In genomic region chr16:94839398-94839797, GRCm38 (mm10) we compare ENCODE assay signal across 27 mouse cellular contexts.
DNase-seq lines count a peak whose midpoint lies in the region; ATAC-seq and TF ChIP-seq lines count a peak whose summit lies in the region.
"Had no signal": no experiment of that assay in that cellular context is flagged by ENCODE, and none has a peak within 500 bp of the region (broad histone marks: within the 10 kb centered on the region; RNA-seq: fewer than 3 reads in every experiment).

No protein-coding gene starts in this region.

- TF ChIP-seq CTCF in lung, postnatal 0 days (IDR thresholded peaks at IDR 0.05) = no peak
- no peak for TF ChIP-seq CTCF in brain, embryonic 14.5 days (IDR thresholded peaks at IDR 0.05; ENCODE audit: borderline replicate concordance, extremely low read depth, insufficient read depth, insufficient read length)

- no peak for TF ChIP-seq POLR2A in brain, embryonic 14.5 days (IDR thresholded peaks at IDR 0.05; ENCODE audit: borderline replicate concordance, extremely low read depth, insufficient read depth, insufficient read length, poor library complexity, severe bottlenecking)

- H3K27me3 ChIP-seq in heart, embryonic 15.5 days = no peaks in the 10 kb centered on the region
- no peaks in the 10 kb centered on the region for H3K27me3 ChIP-seq in lung, embryonic 15.5 days
- no peaks in the 10 kb centered on the region for H3K27me3 ChIP-seq in lung, postnatal 0 days (replicated peaks; ENCODE audit: insufficient read depth, low read length)
- H3K27me3 ChIP-seq in forebrain, embryonic 12.5 days = 0 out of 2 replicates have a peak, but pooled peaks cover 3% of the 10 kb centered on the region
- H3K27me3 ChIP-seq: embryonic facial prominence, embryonic 12.5 days; forebrain, embryonic 13.5 days; hindbrain, embryonic 13.5 days; neural tube, embryonic 15.5 days had no signal

- H3K9ac ChIP-seq in heart, embryonic 15.5 days = no peak overlapping the region
- no peak overlapping the region for H3K9ac ChIP-seq in lung, embryonic 15.5 days
- H3K9ac ChIP-seq in lung, postnatal 0 days (replicated peaks; ENCODE audit: low read depth) = no peak overlapping the region
- H3K9ac ChIP-seq in forebrain, embryonic 12.5 days = no peak overlapping the region
- H3K9ac ChIP-seq: embryonic facial prominence, embryonic 12.5 days; forebrain, embryonic 13.5 days; hindbrain, embryonic 13.5 days; neural tube, embryonic 15.5 days had no signal

- WGBS in heart, embryonic 15.5 days = 23% methylated on average over 6 of the region's 6 CpGs
- 17% methylated on average over 6 of the region's 6 CpGs for WGBS in lung, embryonic 15.5 days
- WGBS in lung, postnatal 0 days = 15% methylated on average over 6 of the region's 6 CpGs
- WGBS in forebrain, embryonic 12.5 days = 51% methylated on average over 6 of the region's 6 CpGs

- no peak for TF ChIP-seq EP300 in lung, postnatal 0 days (IDR thresholded peaks at IDR 0.05)

- peak overlapping the region; percentile 27; the same call in 1 of the 2 replicates for H3K27ac ChIP-seq in heart, embryonic 15.5 days
- H3K27ac ChIP-seq in lung, embryonic 15.5 days = peak overlapping the region; percentile 34; the same call in 1 of the 2 replicates
- no peak overlapping the region for H3K27ac ChIP-seq in lung, postnatal 0 days (ENCODE audit: low read length)
- H3K27ac ChIP-seq in forebrain, embryonic 12.5 days = no peak overlapping the region
- H3K27ac ChIP-seq: embryonic facial prominence, embryonic 12.5 days; forebrain, embryonic 13.5 days; gastrocnemius, adult 2 months; hindbrain, embryonic 13.5 days; limb, embryonic 10.5 days; macrophage; midbrain, embryonic 10.5 days; neural tube, embryonic 15.5 days had no signal

- intact Hi-C loops in heart, postnatal 14 days (cut with DNase I) = no loop called here

- no peak for ATAC-seq in heart, embryonic 15.5 days (replicated peaks; ENCODE audit: insufficient number of reproducible peaks, insufficient read depth, low FRiP score, low read depth)
- no peak for ATAC-seq in lung, embryonic 15.5 days (ENCODE audit: borderline replicate concordance, extremely low read depth, low FRiP score, low TSS enrichment)
- no peak for ATAC-seq in lung, postnatal 0 days
- ATAC-seq in forebrain, embryonic 12.5 days (ENCODE audit: low FRiP score) = no peak
- ATAC-seq: activated CD4-positive, CD25-positive, alpha-beta regulatory T cell, adult 4 months; forebrain, embryonic 13.5 days had no signal

- no peak overlapping the region for H3K4me2 ChIP-seq in heart, embryonic 15.5 days
- H3K4me2 ChIP-seq in lung, embryonic 15.5 days = no peak overlapping the region
- H3K4me2 ChIP-seq in lung, postnatal 0 days (replicated peaks; ENCODE audit: low read depth, low read length) = no peak overlapping the region
- H3K4me2 ChIP-seq in forebrain, embryonic 12.5 days = no peak overlapping the region
- H3K4me2 ChIP-seq: embryonic facial prominence, embryonic 12.5 days; forebrain, embryonic 13.5 days; hindbrain, embryonic 13.5 days; neural tube, embryonic 15.5 days had no signal

- no peak overlapping the region for H3K4me3 ChIP-seq in heart, embryonic 15.5 days
- no peak overlapping the region for H3K4me3 ChIP-seq in lung, embryonic 15.5 days
- H3K4me3 ChIP-seq in lung, postnatal 0 days (ENCODE audit: low read depth, low read length) = no peak overlapping the region
- H3K4me3 ChIP-seq in forebrain, embryonic 12.5 days (replicated peaks) = no peak overlapping the region
- H3K4me3 ChIP-seq: embryonic facial prominence, embryonic 12.5 days; forebrain, embryonic 13.5 days; gastrocnemius, adult 2 months; hindbrain, embryonic 13.5 days; limb, embryonic 10.5 days; midbrain, embryonic 10.5 days; neural tube, embryonic 15.5 days had no signal

- no peaks in the 10 kb centered on the region for H3K36me3 ChIP-seq in heart, embryonic 15.5 days
- H3K36me3 ChIP-seq in lung, embryonic 15.5 days = no peaks in the 10 kb centered on the region
- no peaks in the 10 kb centered on the region for H3K36me3 ChIP-seq in lung, postnatal 0 days (ENCODE audit: insufficient read depth, low read length)
- no peaks in the 10 kb centered on the region for H3K36me3 ChIP-seq in forebrain, embryonic 12.5 days (replicated peaks)
- H3K36me3 ChIP-seq: embryonic facial prominence, embryonic 12.5 days; hindbrain, embryonic 13.5 days; limb, embryonic 10.5 days; midbrain, embryonic 10.5 days; neural tube, embryonic 15.5 days had no signal

- peaks cover 10% of the 10 kb centered on the region for H3K4me1 ChIP-seq in heart, embryonic 15.5 days (replicated peaks)
- H3K4me1 ChIP-seq in lung, embryonic 15.5 days = peaks cover 12% of the 10 kb centered on the region
- H3K4me1 ChIP-seq in lung, postnatal 0 days (ENCODE audit: insufficient read depth, low read depth, low read length) = no peaks in the 10 kb centered on the region
- H3K4me1 ChIP-seq in forebrain, embryonic 12.5 days = 0 out of 2 replicates have a peak, but pooled peaks cover 3% of the 10 kb centered on the region
- H3K4me1 ChIP-seq: forebrain, embryonic 13.5 days; hindbrain, embryonic 13.5 days; midbrain, embryonic 10.5 days had no signal

- DNase-seq in embryo, embryonic 10 days (ENCODE audit: low spot score) = peak; percentile 28
- no peak for DNase-seq in embryo, embryonic 9.5 days (ENCODE audit: extremely low spot score)
- DNase-seq in heart, postnatal 14 days = no peak
- no peak for DNase-seq in lung, postnatal 0 days (ENCODE audit: low spot score)
- DNase-seq in brain, embryonic 14.5 days (ENCODE audit: low read depth) = peak; percentile 31
- DNase-seq: adrenal gland, postnatal 10 days; cerebellum, adult 2 months; cerebellum, postnatal 25 days; gastrocnemius, adult 2 months; kidney, adult 8-10 months; kidney, postnatal 10 days; liver; right cerebral cortex, postnatal 25 days; spleen, adult 18-20 months; thymus, adult 18-20 months; thymus, postnatal 36 days had no signal

- no peaks in the 10 kb centered on the region for H3K9me3 ChIP-seq in heart, embryonic 15.5 days (replicated peaks)
- no peaks in the 10 kb centered on the region for H3K9me3 ChIP-seq in lung, embryonic 15.5 days
- H3K9me3 ChIP-seq in lung, postnatal 0 days (ENCODE audit: low read length) = no peaks in the 10 kb centered on the region
- H3K9me3 ChIP-seq in forebrain, embryonic 12.5 days = no peaks in the 10 kb centered on the region
- H3K9me3 ChIP-seq: embryonic facial prominence, embryonic 12.5 days; forebrain, embryonic 13.5 days; limb, embryonic 10.5 days; midbrain, embryonic 10.5 days; neural tube, embryonic 15.5 days had no signal

Comparison
In these comparisons a context has a peak if more than half of its experiments do, and no peak if none do; other contexts are left out.
1. DNase-seq: peak in embryo, embryonic 10 days (single experiment) and brain, embryonic 14.5 days (single experiment); none in embryo, embryonic 9.5 days (single experiment), heart, postnatal 14 days (0 of 2) and lung, postnatal 0 days (single experiment).
2. H3K27ac ChIP-seq: peak in heart, embryonic 15.5 days (single experiment) and lung, embryonic 15.5 days (single experiment); none in lung, postnatal 0 days (single experiment) and forebrain, embryonic 12.5 days (single experiment).